Mouse (Mus musculus) megakaryocyte, embryonic 14.5 days (primary cell): Measurements from ENCODE around the gene Fsd1. TPM values are rescaled to one million over a fixed set of nuclear protein-coding genes. Genes with fewer than 3 reads are reported as not detected.

ENCODE experiments used
- H3K27me3 ChIP-seq: replicated peaks from 2 replicates; pipeline ENCODE3; 2012; ENCODE audit warnings: inconsistent platforms
- H3K36me3 ChIP-seq: replicated peaks from 2 replicates; pipeline ENCODE3; 2012; ENCODE audit warnings: low read length, inconsistent platforms, mixed read lengths
- H3K4me1 ChIP-seq: 2 replicates; pipeline ENCODE4 v1.6.1; 2012; ENCODE audit warnings: inconsistent platforms
- H3K4me3 ChIP-seq: replicated peaks from 2 replicates; pipeline ENCODE3; 2012; ENCODE audit warnings: moderate library complexity, mild to moderate bottlenecking, inconsistent platforms
- H3K9me3 ChIP-seq: 2 replicates; pipeline ENCODE4 v1.6.1; 2012; ENCODE audit warnings: inconsistent platforms
- FLI1 ChIP-seq: IDR thresholded peaks from 2 replicates; pipeline ENCODE4 v1.6.1; 2012; ENCODE audit warnings: low read length, inconsistent platforms, mixed read lengths
- GATA1 ChIP-seq: IDR thresholded peaks from 3 replicates; pipeline ENCODE4 v1.6.1; 2012; ENCODE audit warnings: mixed read lengths, low read length, inconsistent platforms, borderline replicate concordance
- polyA plus RNA-seq: library from polyadenylated mRNA; stranded (reverse); fragments of >175 nt; gene quantifications from 2 replicates; pipeline ENCODE4 v1.2.3, GENCODE M21; 2012; ENCODE audit warnings: low replicate concordance; ENCODE audit not compliant: insufficient read depth

Fsd1 gene
- polyA plus RNA-seq, 1 experiment = not detected

DNA sequence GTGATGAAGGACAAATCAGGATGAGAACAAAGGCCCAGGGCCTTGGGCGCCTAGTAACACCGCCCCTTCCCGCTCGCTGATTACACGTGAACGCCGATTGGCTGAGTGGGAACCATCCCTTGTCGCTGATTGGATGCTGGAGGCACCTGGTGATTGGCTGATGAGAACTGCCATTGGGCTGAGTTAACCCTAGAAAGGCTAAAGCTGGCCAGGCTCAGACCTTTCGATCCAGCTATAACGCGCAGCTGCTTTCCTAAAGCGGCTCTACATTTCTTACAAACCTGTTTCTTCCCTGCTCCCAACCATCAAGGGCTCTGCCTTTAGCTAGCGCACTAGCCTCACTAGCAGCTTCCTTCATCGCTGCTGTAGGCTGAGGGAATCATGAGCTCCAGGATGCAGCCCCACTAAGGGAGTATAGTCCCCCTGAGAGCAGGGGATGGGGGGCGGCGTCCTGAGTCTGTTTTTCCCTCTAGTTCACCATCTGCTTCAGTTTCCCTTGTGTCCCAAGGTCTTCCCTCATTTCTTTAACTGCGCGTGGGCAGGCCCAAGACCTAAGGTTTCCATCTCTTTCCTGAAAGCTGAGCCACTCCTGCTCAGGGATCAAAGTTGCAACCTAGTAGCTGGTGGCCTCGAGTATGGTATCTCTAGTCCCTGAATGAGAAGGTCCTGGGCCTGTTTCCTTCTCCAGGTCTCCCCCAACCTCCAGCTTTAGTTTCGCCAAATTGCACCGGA lies 22.2 kb downstream of the Fsd1 start:
- Histone ChIP-seq H3K27me3 (peaks cover 33% of the 10 kb centered on the region), H3K9me3 (no peaks in the 10 kb centered on the region), H3K4me1 (peaks cover 58% of the 10 kb centered on the region), H3K36me3 (peaks cover 17% of the 10 kb centered on the region), H3K4me3 (peak overlapping the region; percentile 93)
- TF ChIP-seq FLI1 = no peak
- TF ChIP-seq GATA1 = no peak

DNA sequence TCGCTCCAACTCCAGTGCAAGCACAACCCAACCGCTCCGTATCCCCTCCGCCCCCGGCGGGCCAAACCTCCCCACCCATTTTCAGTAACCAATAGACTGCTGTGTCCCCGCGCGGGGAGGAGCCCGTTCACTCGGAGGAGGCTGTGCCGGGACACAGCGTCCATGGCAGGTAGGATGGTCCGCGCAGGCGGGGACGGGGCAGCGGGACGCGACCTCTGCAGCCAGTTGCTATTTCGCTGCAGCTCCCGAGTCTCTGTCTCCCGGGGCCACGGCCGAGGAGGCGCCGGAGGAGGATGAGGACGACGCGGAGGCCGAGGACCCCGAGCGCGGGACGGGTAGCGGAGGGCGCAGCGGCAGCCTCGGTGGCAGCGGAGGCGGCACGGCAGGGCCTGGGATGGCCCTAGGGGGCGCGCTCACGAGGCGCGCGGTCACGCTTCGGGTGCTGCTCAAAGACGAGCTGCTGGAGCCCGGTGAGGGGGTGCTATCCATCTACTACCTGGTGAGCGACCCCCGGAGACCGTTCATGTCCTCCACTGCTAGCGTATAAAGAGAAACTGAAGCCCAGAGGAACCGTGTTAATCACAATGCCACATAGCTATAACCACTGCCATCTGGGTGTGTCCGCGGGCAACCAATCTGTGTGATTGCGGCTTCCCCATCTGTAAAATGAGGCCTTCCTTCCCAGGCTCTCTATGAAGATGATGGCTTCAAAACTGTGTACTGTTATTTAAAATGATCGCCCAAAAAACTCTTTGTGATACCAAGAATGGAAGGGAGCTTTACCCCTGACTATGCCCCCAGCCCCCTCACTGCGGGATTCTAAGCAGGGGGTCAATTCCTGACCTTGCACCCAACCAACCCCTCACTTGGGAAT lies 23.0 kb downstream of the Fsd1 start:
- Histone ChIP-seq H3K4me1 (peaks cover 58% of the 10 kb centered on the region), H3K4me3 (peak overlapping the region; percentile 93), H3K36me3 (peaks cover 21% of the 10 kb centered on the region), H3K27me3 (peaks cover 26% of the 10 kb centered on the region), H3K9me3 (no peaks in the 10 kb centered on the region)
- TF ChIP-seq GATA1 = no peak

DNA sequence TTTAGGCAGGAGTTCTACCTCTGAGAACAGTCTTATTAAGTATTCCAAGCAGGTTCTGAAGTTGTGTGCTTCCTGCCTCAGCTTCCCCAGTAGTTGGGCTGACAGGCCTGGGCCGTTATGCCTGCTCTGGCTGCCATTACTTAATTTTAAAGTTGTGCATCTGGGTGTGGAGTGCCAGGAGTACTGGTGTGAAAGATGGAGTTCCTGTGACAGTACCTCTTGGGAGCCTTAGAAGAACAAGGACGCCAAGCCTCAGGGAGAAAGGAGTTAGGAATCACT lies 23.6 kb downstream of the Fsd1 start:
- Histone ChIP-seq H3K36me3 (peaks cover 24% of the 10 kb centered on the region), H3K4me3 (peak overlapping the region; percentile 93), H3K4me1 (peaks cover 58% of the 10 kb centered on the region), H3K9me3 (no peaks in the 10 kb centered on the region), H3K27me3 (peaks cover 21% of the 10 kb centered on the region)
- TF ChIP-seq GATA1 = no peak
- TF ChIP-seq FLI1 = no peak

DNA sequence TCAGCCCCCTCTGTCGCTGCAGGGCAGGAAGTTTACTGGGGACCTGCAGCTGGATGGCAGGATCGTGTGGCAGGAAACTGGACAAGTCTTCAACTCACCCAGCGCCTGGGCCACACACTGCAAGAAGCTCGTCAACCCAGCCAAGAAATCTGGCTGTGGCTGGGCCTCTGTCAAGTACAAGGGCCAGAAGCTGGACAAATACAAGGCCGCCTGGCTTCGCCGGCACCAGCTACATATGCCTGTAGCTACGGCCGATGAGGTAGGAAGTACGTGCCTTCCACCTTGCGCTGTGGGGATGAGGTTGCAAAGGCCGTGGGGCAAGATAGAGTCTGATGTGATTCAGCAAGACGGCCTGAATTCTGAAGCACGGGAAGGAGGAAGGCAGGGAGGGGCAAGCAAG lies 23.9 kb downstream of the Fsd1 start:
- Histone ChIP-seq H3K9me3 (no peaks in the 10 kb centered on the region), H3K4me3 (peak overlapping the region; percentile 93), H3K27me3 (peaks cover 18% of the 10 kb centered on the region), H3K4me1 (peaks cover 55% of the 10 kb centered on the region), H3K36me3 (peaks cover 28% of the 10 kb centered on the region)
- TF ChIP-seq FLI1 = no peak

DNA sequence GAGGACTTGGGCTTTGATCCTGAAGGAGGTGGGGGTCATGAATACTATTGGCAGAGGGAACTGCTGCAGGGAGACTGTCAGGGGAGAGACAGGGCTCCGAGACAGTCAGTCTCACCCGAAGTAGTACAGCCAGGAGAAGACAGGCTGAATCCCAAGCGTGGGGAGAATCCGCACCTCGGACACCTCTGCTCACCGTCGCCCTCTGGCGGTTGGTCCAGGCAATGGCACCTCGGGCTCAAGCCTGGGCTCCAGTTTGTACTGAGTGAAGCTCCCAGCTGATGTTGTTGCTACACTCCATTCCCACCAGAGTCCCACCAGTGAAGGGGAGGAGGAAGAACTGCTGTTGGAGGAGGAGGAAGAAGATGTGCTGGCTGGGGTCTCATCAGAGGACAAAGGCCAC lies 24.4 kb downstream of the Fsd1 start:
- H3K36me3 ChIP-seq = peaks cover 32% of the 10 kb centered on the region
- peaks cover 51% of the 10 kb centered on the region for H3K4me1 ChIP-seq
- H3K4me3 ChIP-seq = peak overlapping the region; percentile 93
- H3K27me3 ChIP-seq = peaks cover 14% of the 10 kb centered on the region
- H3K9me3 ChIP-seq = no peaks in the 10 kb centered on the region
- no peak for TF ChIP-seq FLI1
- no peak for TF ChIP-seq GATA1

DNA sequence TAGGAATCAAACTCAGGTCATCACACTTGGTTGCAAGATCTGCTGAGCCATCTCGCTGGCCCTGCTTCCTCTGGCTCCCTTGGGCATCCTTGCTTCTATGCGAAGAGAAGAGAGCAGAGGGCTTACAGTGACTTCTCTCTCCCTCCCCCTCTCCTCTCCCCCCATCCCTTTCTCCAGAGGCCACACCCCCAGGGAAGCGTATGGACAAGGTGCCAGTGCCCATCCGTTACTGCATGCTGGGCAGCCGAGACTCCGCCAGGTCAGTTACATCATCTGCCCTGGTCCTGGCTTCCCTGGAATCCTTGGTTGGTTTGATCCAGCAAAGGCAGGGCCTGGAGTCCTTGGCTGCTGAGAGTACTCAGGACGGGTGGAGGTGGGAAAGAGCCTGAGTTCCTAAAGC lies 25.1 kb downstream of the Fsd1 start:
- Histone ChIP-seq H3K9me3 (no peaks in the 10 kb centered on the region), H3K36me3 (peaks cover 40% of the 10 kb centered on the region), H3K4me1 (peaks cover 51% of the 10 kb centered on the region), H3K4me3 (no peak overlapping the region), H3K27me3 (peaks cover 14% of the 10 kb centered on the region)
- no peak for TF ChIP-seq FLI1
- TF ChIP-seq GATA1 = no peak

DNA sequence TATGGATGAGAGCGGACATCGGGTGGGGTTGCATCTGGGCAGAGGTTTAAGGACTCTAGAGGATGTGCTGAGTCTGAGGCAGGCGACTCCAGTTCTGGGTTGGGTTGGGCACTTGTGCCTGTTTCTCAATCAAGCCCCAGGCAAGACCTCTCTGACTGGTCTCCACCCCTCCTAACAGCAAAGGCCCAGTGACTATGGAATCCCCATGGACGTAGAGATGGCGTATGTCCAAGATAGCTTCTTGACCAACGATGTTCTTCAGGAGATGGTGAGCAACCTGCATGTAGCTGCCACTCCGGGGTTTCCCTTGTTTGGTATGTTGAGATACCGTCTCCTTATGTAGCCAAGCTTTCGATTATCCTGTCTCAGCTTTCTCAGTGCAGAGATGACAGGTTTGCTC lies 29.0 kb downstream of the Fsd1 start:
- Histone ChIP-seq H3K4me3 (no peak overlapping the region), H3K27me3 (peaks cover 14% of the 10 kb centered on the region), H3K4me1 (peaks cover 47% of the 10 kb centered on the region), H3K36me3 (peaks cover 78% of the 10 kb centered on the region), H3K9me3 (no peaks in the 10 kb centered on the region)
- TF ChIP-seq FLI1 = no peak
- no peak for TF ChIP-seq GATA1

DNA sequence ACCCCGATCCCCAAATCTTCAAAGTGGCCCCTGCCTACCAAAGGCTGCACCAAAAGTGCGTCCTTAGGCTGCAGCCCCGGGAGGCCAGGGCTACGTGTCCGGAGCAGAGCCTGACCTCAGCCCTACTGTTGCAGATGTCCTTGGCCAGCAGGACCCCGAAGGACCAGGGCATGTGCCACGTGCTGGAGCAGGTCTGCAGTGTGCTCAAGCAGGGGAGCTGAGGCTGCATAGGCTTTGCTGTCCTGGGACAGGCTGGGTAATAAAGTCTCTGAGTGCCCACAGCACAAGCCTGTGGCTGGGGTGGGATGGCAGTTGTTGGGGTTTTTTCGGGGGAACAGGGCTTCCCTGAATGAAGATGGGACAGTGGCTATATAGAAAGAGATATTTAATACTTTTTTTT lies 30.1 kb downstream of the Fsd1 start:
- no peaks in the 10 kb centered on the region for H3K9me3 ChIP-seq
- TF ChIP-seq FLI1 (no peak), GATA1 (no peak)
- peaks cover 47% of the 10 kb centered on the region for H3K4me1 ChIP-seq
- no peak overlapping the region for H3K4me3 ChIP-seq
- peaks cover 87% of the 10 kb centered on the region for H3K36me3 ChIP-seq
- peaks cover 10% of the 10 kb centered on the region for H3K27me3 ChIP-seq

DNA sequence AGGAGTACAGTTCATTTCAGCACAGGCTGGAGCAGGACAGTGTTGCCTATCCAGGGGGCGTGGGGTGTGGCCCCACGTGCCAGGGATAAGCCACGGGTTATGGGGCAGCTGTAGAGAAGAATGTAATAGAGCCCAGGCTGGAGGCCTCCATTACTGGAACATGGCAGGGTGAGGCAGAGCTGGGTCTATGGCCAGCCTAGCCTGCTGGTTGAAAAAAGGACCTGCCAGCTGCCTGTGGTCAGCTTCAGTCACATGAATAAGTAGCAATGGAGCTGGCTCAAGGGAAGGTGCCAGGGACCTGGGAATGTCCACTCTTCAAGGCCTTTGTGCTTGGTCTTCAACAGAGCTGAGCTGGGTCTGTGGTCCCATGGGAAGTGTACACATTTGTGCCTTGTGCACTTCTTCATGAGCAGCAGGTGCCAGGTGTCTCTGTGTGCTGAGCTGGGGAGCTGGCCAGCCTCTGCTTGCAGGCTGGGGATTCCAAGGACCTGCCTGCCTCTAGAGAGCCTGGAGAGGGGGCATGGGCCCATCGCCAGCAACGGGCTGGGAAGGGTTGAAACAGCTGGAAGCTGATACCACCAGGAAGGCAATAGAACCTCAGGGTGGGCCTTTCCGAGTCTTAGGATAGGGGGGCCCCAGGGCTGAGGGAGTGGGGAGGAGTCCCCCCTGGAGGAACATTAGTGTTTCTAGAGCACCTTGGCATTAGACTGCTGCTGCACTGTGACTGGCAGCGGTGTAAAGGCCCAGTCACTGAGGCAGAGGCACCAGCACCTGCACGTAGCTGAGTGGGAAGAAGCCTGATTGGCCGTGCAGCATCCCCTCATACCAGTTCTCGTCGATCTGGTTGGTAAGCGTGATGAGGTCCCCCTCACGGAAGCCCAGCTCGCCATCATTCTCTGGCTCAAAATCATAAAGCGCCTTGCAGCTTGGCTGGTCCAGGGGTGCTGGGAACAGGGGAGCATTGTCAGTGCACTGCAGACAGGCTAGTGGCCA lies 30.8 kb downstream of the Fsd1 start:
- Histone ChIP-seq H3K36me3 (peaks cover 87% of the 10 kb centered on the region), H3K9me3 (no peaks in the 10 kb centered on the region), H3K27me3 (peaks cover 3% of the 10 kb centered on the region), H3K4me3 (no peak overlapping the region), H3K4me1 (peaks cover 47% of the 10 kb centered on the region)
- TF ChIP-seq GATA1 (no peak), FLI1 (no peak)
